Mouse (Mus musculus) T-helper 17 cell (primary cell): ENCODE measurements around the gene Pomgnt2.

Source experiments
- in situ Hi-C, 2 experiments: fragments of 300-600 bp; cut with MboI, MseI; formaldehyde crosslinking; loops; 1 replicate in 1 of 2; 2 replicates in 1 of 2; pipeline ENCODE4 v1.15.1; 2025; ENCODE audit warnings: high pct_unique_total_duplicates in 2 of 2

Pomgnt2 gene

DNA sequence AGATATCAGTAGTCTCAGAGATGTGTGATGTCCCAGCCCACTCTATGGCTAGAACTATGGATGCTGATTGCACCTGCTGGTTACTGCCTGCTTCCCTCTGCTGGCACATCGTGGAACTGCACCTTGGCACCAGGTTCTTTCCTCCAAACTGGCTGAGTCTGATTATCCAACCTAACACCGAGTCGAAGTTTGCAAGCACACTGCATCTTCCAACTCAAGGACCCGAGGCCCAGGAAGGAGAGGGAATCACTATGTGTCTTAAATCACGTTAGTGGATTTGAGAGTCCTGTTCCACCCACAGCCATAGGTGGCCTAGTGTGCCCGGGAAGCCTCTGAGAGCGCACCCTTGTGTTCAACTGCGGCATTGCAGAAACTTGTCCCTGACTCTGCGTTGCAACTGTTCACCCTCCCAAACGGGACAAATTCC, 17.3 kb upstream of the Pomgnt2 start:
- in situ Hi-C loops: no loop called here

GRCm38 (mm10) chr9:122013629-122014028, 16.7 kb upstream of the Pomgnt2 start:
- in situ Hi-C loops: no loop called here

DNA sequence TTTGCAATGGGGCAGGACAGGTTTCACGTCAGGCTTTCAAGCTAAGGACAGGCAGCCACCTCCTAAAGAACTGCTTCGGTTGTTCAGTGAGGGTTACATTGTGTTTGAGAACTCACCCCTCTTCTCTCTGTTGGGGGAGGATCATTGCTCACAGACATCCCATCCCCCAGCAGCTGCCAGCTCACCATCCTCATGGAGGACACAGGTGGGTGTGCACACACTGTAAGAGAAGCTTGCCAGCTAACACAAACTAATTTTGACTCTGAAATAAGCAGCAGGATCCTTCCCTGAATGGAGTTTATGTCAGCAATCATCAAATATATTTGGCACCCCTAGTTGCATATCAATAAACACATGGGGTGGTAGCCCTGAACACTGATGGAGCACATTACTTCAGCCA, 15.9 kb upstream of the Pomgnt2 start:
- in situ Hi-C loops: no loop called here

DNA sequence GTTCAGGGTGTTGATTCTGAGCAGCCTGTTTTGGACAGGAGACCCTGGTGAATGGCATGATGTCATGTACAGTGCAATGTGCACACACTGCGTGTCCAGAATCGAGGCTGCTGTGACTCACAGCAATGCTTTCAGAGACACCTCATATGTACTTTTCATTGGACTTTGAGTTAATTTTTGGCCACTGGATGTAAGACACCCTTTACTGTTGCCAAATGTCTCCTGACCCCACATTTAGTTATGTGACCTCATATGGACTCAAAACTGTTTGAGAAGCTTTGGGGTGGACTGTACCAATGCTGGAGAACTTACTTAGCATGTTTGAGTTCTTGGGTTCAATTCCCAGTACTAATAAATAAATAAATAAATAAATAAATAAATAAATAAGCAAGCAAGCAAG, 13.8 kb upstream of the Pomgnt2 start:
- in situ Hi-C loops: no loop called here

DNA sequence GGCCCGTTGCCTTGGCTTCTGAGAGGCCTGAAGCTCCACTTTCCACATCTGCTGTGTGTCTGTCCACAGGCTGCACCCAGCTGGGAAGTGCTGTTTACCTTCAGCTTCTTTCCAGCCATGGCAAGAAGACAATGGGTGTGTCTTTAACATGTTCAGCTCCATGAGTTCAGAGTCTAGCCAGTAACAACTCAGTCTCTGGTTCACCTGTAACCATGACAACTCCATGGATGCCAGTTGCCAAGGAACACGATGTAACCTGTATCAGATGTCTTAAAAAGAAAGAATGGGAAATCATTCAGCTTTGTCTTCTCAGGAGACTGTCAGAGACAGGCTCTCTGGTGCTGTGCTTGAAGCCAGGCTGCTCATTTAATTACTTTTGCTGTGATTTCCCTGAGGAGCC, 12.0 kb upstream of the Pomgnt2 start:
- in situ Hi-C loops: loop anchor here in 1 of 2 experiments (10.0 kb wide), 1 partner anchor 196 kb away; no protein-coding TSS in a partner anchor

GRCm38 (mm10) chr9:122006609-122007008, 9.7 kb upstream of the Pomgnt2 start:
- in situ Hi-C loops: loop anchor here in 1 of 2 experiments (10.0 kb wide), 1 partner anchor 198 kb away; no protein-coding TSS in a partner anchor

DNA sequence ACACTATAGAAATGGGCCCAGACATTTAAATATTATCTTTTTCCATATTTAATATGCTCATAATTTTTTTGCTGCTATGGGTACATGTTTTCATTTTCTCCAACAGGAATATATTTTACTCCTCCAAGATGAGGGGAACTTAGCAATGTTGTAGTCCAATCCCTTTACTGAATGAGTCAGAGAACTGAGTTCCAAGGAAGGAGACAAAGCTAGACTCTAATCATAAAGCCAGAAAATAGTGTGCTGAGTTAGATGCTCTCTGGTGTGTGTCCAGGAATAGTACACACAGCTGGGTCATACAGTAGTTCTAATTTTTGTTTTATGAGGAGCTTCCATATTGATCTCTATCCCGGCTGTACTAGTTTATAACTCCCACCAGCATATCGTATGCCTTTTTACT, 9.3 kb upstream of the Pomgnt2 start:
- in situ Hi-C loops: loop anchor here in 1 of 2 experiments (10.0 kb wide), 1 partner anchor 199 kb away; no protein-coding TSS in a partner anchor

- in situ Hi-C loops: loop anchor here in 1 of 2 experiments (10.0 kb wide), 1 partner anchor 1803 kb away; no protein-coding TSS in a partner anchor
These were observed 1.1 kb upstream of the Pomgnt2 start for GRCm38 (mm10) chr9:121997978-121998377.

DNA sequence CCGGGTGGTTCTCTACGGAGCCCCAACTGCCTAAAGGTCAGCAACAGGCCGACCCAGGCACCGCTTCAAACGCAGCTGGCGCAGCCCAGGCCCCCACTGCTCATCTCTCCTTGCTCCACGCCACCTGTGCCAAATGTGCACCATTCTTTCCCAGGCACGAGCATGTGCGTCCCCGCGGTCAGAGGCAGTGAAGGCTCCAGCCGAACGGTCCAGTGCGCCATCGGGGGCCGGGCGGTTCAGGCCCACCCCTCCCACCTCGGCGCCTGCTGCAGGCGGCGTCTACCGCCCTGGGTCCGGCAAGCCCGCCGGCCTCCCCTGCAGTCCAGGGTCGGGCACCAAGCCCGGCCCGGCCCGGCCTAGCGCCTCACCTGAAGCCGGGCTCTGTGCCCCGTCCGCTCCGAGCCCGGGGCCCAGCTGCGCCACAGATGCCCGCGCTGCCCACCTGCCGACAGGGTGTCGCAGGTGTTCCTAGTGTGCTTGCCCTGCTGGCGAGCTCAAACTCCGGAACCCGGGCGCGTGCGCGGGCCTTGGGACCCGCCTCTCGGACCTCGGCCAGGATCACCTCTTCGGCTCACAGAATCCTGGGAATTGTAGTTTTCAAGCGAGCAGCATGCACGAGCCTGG, 1.3 kb downstream of the Pomgnt2 start:
- in situ Hi-C loops: loop anchor here in 1 of 2 experiments (10.0 kb wide), 1 partner anchor 1801 kb away; no protein-coding TSS in a partner anchor

GRCm38 (mm10) chr9:121995077-121995476, 1.8 kb downstream of the Pomgnt2 start:
- in situ Hi-C loops: loop anchor here in 1 of 2 experiments (10.0 kb wide), 1 partner anchor 1800 kb away; no protein-coding TSS in a partner anchor

GRCm38 (mm10) chr9:121993047-121993446, 3.9 kb downstream of the Pomgnt2 start:
- in situ Hi-C loops: loop anchor here in 1 of 2 experiments (10.0 kb wide), 1 partner anchor 1798 kb away; no protein-coding TSS in a partner anchor

- in situ Hi-C loops: loop anchor here in 1 of 2 experiments (10.0 kb wide), 1 partner anchor 1796 kb away; no protein-coding TSS in a partner anchor
These were observed 5.9 kb downstream of the Pomgnt2 start for GRCm38 (mm10) chr9:121991041-121991440.

GRCm38 (mm10) chr9:121989536-121989935, 7.4 kb downstream of the Pomgnt2 start:
- in situ Hi-C loops: no loop called here

DNA sequence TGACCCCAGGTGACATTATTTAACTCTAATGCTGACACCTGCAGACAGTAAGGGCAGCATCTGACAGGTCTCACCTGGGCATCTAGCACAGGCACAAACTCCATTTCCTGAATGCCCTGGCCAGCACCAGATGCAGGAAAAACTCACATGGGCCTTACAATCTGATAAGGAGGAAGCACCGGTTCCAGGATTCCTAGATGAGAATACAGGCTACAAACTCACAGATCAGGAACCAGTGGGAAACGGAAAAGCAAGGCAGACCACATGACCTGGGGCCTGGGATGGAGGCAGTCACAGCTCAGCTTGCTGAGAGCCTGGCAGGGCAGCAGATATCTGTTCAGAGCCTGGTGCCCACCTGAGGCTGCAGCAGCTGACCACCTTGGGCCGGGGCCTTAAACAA, 8.0 kb downstream of the Pomgnt2 start:
- in situ Hi-C loops: no loop called here

DNA sequence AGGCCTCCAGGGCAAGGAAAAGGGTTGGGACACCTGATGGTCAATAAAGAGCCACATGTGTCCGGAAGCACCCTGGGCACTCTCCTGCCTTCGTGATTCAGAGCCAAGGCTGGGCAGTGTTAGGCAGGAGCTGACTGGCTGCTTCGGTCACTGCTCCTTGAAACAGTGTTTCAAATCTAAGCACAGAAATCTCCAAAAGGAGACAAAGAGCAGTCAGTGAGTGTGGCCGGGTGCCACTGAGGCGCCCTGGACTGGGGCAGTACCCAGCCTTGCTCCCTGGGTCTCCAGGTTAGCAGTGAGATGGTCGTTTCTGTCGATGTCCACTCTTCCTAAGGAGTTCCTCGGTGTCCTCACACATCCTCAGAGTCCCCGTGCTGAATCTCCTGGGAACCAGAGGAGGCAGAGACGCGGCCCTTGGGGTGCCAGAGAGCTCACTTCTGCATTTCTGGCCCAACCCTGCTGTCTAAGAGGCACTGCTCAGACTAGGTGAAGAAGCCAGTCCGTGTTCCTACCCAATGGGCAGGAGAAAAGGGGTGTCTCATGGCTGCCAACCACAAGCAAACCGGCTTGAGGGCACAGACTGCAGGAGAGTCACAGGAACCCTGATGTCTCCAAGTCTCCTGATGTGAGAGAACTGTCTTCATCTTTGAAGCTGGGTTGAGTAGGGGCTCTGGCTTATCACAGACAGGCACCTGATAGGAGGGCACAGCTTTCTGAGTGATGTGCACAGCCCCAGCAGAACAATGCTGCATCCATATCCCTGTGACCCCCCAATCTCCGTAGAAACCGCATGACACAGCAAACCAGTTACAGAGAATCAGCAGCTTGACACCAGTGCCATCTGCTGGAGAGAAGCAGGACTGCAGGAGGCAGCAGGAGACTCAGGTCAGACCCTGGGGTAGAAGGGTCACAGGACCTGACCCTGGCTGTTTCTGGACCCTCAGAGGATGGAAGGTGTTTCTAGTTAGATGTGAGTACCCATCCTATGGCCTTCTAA, 12.1 kb downstream of the Pomgnt2 start:
- in situ Hi-C loops: no loop called here

- in situ Hi-C loops: no loop called here
These were observed 13.4 kb downstream of the Pomgnt2 start for GRCm38 (mm10) chr9:121983504-121983903.

DNA sequence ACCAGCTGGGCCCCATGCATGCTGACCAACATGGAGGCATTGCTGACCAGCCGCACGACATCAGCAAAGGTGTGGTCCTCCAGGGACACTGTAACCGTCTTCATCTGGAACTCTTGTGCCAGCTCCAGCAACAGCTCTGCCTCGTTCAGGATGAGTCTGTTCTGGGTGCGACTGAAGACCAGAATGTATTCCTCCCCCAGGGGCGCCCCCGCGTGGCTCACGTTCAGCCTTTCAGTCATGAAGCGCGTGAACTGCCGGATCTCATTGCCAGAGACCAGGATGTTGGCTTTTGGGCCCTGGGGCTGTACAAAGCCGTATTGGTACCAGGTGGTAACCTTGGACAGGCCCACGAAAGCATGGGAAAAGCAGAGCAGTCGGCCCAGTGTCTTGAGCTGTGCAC, 14.2 kb downstream of the Pomgnt2 start:
- in situ Hi-C loops: no loop called here

DNA sequence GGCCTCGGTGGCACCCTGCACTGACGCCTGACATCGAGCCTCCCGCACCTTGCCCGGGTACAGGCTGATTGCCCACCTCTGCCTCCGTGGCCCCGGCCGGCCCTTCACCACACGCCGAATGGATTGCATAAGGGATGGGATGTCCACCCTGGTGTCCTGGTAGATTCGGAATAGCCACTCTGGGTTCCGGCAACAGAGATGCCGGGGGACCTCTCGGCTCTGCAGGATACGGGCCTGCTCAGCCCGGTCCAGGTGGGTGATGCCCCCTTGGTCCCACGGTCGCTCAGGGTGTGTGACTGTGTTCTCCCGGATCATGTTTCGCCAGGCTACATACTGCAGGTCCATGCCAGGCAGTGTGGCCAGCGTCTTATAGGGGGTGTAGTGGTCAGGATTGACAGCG, 14.7 kb downstream of the Pomgnt2 start:
- in situ Hi-C loops: no loop called here

DNA sequence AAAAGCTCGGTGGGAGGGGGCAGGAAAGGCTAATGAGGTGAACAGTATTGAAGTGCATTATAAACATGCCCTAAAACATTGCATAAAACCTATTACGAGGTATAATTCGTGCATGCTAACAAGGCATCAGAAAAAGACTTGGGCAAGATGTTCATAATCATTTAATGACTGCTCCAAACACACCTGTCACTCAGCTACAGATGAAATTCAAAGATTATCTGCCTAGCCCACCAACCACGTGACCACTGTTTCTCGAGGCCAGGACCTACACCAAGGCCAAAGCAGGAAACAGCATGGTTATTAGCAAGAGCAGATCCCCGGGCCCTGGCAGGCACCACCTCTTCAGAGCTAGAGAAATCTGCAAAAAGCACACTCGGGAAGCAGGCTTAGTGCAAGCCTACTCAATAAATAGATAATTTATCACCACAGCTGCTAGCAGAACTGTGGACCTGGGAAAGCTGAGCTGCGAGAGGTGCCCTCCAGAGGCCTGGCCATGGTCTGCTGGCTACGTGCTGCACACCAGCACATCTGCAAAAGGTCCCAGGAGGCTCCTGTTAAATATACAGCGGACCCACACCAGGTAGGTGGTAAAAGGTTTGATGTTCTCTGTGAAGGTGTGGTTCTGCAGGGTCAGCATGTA, 15.3 kb downstream of the Pomgnt2 start:
- in situ Hi-C loops: no loop called here

- in situ Hi-C loops: no loop called here
These were observed 15.9 kb downstream of the Pomgnt2 start for GRCm38 (mm10) chr9:121981046-121981445.

GRCm38 (mm10) chr9:121975321-121975720, 21.6 kb downstream of the Pomgnt2 start:
- in situ Hi-C loops: loop anchor here in 1 of 2 experiments (10.0 kb wide), 1 partner anchor 811 kb away; no protein-coding TSS in a partner anchor
